Mouse (Mus musculus) MEL (cell line): ENCODE measurements at regions not wholly inside any gene's neighbourhood (a gene's known extent, or its start where the extent isn't known, plus 50 kb on each side); places are given as distances from the start of the nearest gene placed in this dataset.

Source experiments
- MEF2A ChIP-seq: IDR thresholded peaks from 2 replicates; pipeline ENCODE4 v1.6.1; 2014; ENCODE audit warnings: low read depth, mild to moderate bottlenecking, inconsistent platforms, low read length, improper control_type of control experiment; ENCODE audit not compliant: poor library complexity, insufficient replicate concordance, severe bottlenecking; ENCODE audit errors: extremely low read depth
- USF1 ChIP-seq: IDR thresholded peaks from 2 replicates; pipeline ENCODE4 v1.6.1; 2014; ENCODE audit warnings: low read depth, mild to moderate bottlenecking, inconsistent platforms, low read length, improper control_type of control experiment, moderate library complexity
- ZC3H11A ChIP-seq: IDR thresholded peaks from 2 replicates; pipeline ENCODE4 v1.6.1; 2012; ENCODE audit warnings: low read depth, mild to moderate bottlenecking, inconsistent platforms, low read length, improper control_type of control experiment

DNA sequence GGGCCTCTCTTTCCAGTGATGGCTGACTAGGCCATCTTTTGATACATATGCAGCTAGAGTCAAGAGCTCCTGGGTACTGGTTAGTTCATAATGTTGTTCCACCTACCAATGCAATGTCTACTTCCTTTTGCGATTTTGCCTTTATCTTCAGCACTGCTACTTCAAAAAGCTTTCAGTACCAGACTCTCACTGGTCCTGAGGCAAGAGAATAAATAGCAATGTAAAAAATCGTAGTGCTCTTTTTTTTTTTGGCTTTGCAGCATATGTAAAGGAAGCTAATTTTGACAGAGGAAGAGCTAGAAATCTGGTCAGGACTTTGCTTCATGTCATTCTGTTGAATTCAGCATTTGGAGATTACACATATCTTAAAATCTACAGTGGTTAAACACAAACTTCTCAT lies 291.0 kb upstream of the Crygf start:
- TF ChIP-seq ZC3H11A (no peak), MEF2A (no peak), USF1 (no peak)
